Mouse (Mus musculus) brain, embryonic 14.5 days (tissue): ENCODE data around the gene Dock10.

Experiments
- CTCF ChIP-seq: fragments of 200-500 bp; IDR thresholded peaks from 2 replicates; pipeline ENCODE4 v1.5.1; 2012; ENCODE audit warnings: inconsistent platforms, mild to moderate bottlenecking, moderate library complexity, borderline replicate concordance; ENCODE audit not compliant: insufficient read depth, insufficient read length; ENCODE audit errors: extremely low read depth
- POLR2A ChIP-seq: fragments of 200-500 bp; IDR thresholded peaks from 2 replicates; pipeline ENCODE4 v1.6.1; 2012; ENCODE audit warnings: mild to moderate bottlenecking, inconsistent platforms, borderline replicate concordance; ENCODE audit not compliant: poor library complexity, insufficient read depth, insufficient read length, severe bottlenecking; ENCODE audit errors: extremely low read depth

GRCm38 (mm10) chr1:80730582-80730981, 27.7 kb downstream of the Dock10 start:
- TF ChIP-seq CTCF (no peak), POLR2A (no peak)
